In the genomic region with DNA sequence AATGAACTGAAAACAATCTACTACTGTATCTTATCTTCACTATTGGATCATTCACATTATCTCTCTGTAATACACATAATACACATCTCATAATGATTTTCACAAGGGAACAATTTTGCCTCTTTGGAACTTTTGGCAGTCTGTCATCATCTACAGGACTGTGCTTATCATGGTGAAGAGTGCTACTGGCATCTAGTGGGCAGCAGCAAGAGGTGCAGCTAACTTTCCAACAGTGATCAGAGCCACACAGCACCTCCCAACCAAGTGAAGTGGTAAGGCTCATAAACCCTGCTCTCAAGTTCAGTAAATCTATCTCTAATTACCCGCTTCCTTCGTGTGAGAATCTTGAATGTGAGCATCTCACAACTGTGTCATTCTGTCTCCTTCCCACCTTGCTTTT, we compare ENCODE assay signal across 8 mouse cellular contexts. TPM values are rescaled to one million over a fixed set of nuclear protein-coding genes. Genes with fewer than 3 reads are reported as not detected.
DNase-seq lines count a peak whose midpoint lies in the region; ATAC-seq and TF ChIP-seq lines count a peak whose summit lies in the region.

No protein-coding gene starts in this region.

- peak; percentile 80; the same call in 1 of the 2 replicates for ATAC-seq in intestine, embryonic 16.5 days
- ATAC-seq in stomach, embryonic 15.5 days (ENCODE audit: insufficient read depth, low FRiP score, low read depth) = peak; percentile 63; the same call in 1 of the 2 replicates

- H3K36me3 ChIP-seq in MEL (ENCODE audit: control insufficient read depth in 1 of 2, insufficient read depth in 2 of 2, low read length in 2 of 2) = peaks cover 0 to 6% of the 10 kb centered on the region in 2 experiments; a peak in 2 of 4 replicates
- peaks cover 3% of the 10 kb centered on the region; the same call in 1 of the 2 replicates for H3K36me3 ChIP-seq in intestine, embryonic 16.5 days (ENCODE audit: control insufficient read depth, insufficient read depth, low read length)
- no peaks in the 10 kb centered on the region for H3K36me3 ChIP-seq in stomach, embryonic 15.5 days

- H3K27ac ChIP-seq in MEL (ENCODE audit: control insufficient read depth, low read depth, low read length) = no peak overlapping the region
- no peak overlapping the region for H3K27ac ChIP-seq in intestine, embryonic 16.5 days (ENCODE audit: low read length)
- no peak overlapping the region for H3K27ac ChIP-seq in stomach, embryonic 15.5 days

- no peaks in the 10 kb centered on the region for H3K4me1 ChIP-seq in MEL (ENCODE audit: control insufficient read depth in 1 of 2, insufficient read depth in 2 of 2, low read length in 2 of 2)
- no peaks in the 10 kb centered on the region for H3K4me1 ChIP-seq in intestine, embryonic 16.5 days (ENCODE audit: control insufficient read depth, insufficient read depth, low read length)
- no peaks in the 10 kb centered on the region for H3K4me1 ChIP-seq in stomach, embryonic 15.5 days

- H3K9me3 ChIP-seq in MEL (replicated peaks; ENCODE audit: insufficient read depth, low read length) = no peaks in the 10 kb centered on the region
- no peaks in the 10 kb centered on the region for H3K9me3 ChIP-seq in intestine, embryonic 16.5 days (ENCODE audit: control insufficient read depth, low read length)
- H3K9me3 ChIP-seq in stomach, embryonic 15.5 days = no peaks in the 10 kb centered on the region

- TF ChIP-seq RAD21 in MEL (IDR thresholded peaks at IDR 0.05; ENCODE audit: low read depth, low read length) = peak; percentile 78

- DNase-seq in 3134 (ENCODE audit: extremely low read depth, insufficient read length, low spot score) (peak; percentile 11), MEL (ENCODE audit: low read depth, low spot score) (peak; percentile 67)
- peak; percentile 67 for DNase-seq in cerebellum, adult 9-10 months
- peak; percentile 15 to 80 for DNase-seq in frontal cortex, adult 2 months (ENCODE audit: extremely low spot score in 1 of 2, low spot score in 1 of 2)
- peak; percentile 75 to 76 for DNase-seq in left cerebral cortex, postnatal 14 days (ENCODE audit: low spot score in 2 of 2)
- peak; percentile 73 for DNase-seq in mesoderm, embryonic 11.5 days (ENCODE audit: low read depth, low spot score)

- H3K4me2 ChIP-seq in intestine, embryonic 16.5 days (ENCODE audit: low read depth, low read length) = no peak overlapping the region
- H3K4me2 ChIP-seq in stomach, embryonic 15.5 days = no peak overlapping the region

- H3K79me2 ChIP-seq in MEL (ENCODE audit: control insufficient read depth, insufficient read depth, low read length, poor library complexity) = no peaks in the 10 kb centered on the region

- H3K9ac ChIP-seq in MEL (ENCODE audit: control insufficient read depth, low read depth, low read length, poor library complexity, severe bottlenecking) = no peak overlapping the region
- H3K9ac ChIP-seq in intestine, embryonic 16.5 days (ENCODE audit: low read depth, low read length) = no peak overlapping the region
- H3K9ac ChIP-seq in stomach, embryonic 15.5 days = no peak overlapping the region

- H3K27me3 ChIP-seq in MEL (ENCODE audit: control insufficient read depth in 1 of 2, insufficient read depth in 2 of 2, low read length in 2 of 2) = no peaks in the 10 kb centered on the region
- no peaks in the 10 kb centered on the region for H3K27me3 ChIP-seq in intestine, embryonic 16.5 days (replicated peaks; ENCODE audit: control insufficient read depth, insufficient read depth, low read length)
- H3K27me3 ChIP-seq in stomach, embryonic 15.5 days (replicated peaks) = no peaks in the 10 kb centered on the region

- no peak overlapping the region for H3K4me3 ChIP-seq in MEL (ENCODE audit: control insufficient read depth in 1 of 2, insufficient read depth in 1 of 2, low read depth in 2 of 2, low read length in 2 of 2)
- no peak overlapping the region for H3K4me3 ChIP-seq in intestine, embryonic 16.5 days (ENCODE audit: low read length)
- no peak overlapping the region for H3K4me3 ChIP-seq in stomach, embryonic 15.5 days (replicated peaks)

- intact Hi-C loops in left cerebral cortex, postnatal 14 days (cut with DNase I) = loop anchor here (2.0 to 5.0 kb wide), 2 partner anchors 204 to 827 kb away; no protein-coding TSS in a partner anchor

- TF ChIP-seq EP300 in MEL (IDR thresholded peaks at IDR 0.05; ENCODE audit: low read depth in 1 of 2, low read length in 2 of 2) = no peak

- TF ChIP-seq POLR2A in MEL (IDR thresholded peaks at IDR 0.05; ENCODE audit: control insufficient read depth in 1 of 2, insufficient read depth in 1 of 2, low read depth in 1 of 2, low read length in 2 of 2, poor library complexity in 1 of 2) = no peak

- WGBS in intestine, embryonic 16.5 days = 24% methylated on average over 2 of the region's 2 CpGs
- WGBS in stomach, embryonic 15.5 days = 38% methylated on average over 2 of the region's 2 CpGs

- peak; percentile 69 to 87 (median 75) for TF ChIP-seq CTCF in MEL (IDR thresholded peaks at IDR 0.05 in 2 of 3, conservative IDR thresholded peaks at IDR 0.05 in 1 of 3; ENCODE audit: control insufficient read depth in 1 of 3, insufficient read depth in 1 of 3, low read depth in 2 of 3, low read length in 3 of 3, poor library complexity in 1 of 3, severe bottlenecking in 1 of 3)

TF ChIP-seq in MEL, 35 proteins besides CTCF, POLR2A, EP300 and RAD21:
- no peak for TF ChIP-seq RCOR1 (IDR thresholded peaks at IDR 0.05; ENCODE audit: low read depth, low read length)
- no peak for TF ChIP-seq CHD1 (IDR thresholded peaks at IDR 0.05; ENCODE audit: low read depth, low read length)
- no peak for TF ChIP-seq MAZ (IDR thresholded peaks at IDR 0.05; ENCODE audit: low read depth, low read length)
- TF ChIP-seq HCFC1 (IDR thresholded peaks at IDR 0.05; ENCODE audit: low read depth, low read length) = no peak
- TF ChIP-seq E2F4 (IDR thresholded peaks at IDR 0.05; ENCODE audit: borderline replicate concordance, low read depth, low read length) = no peak
- no peak for TF ChIP-seq BHLHE40 (IDR thresholded peaks at IDR 0.05; ENCODE audit: borderline replicate concordance, low read depth, low read length)
- no peak for TF ChIP-seq SIN3A (IDR thresholded peaks at IDR 0.05; ENCODE audit: low read length)
- no peak for TF ChIP-seq MXI1 (IDR thresholded peaks at IDR 0.05; ENCODE audit: low read depth, low read length)
- no peak for TF ChIP-seq CHD2 (IDR thresholded peaks at IDR 0.05; ENCODE audit: low read length)
- no peak for TF ChIP-seq TBP (IDR thresholded peaks at IDR 0.05; ENCODE audit: low read depth, low read length)
- no peak for TF ChIP-seq UBTF (IDR thresholded peaks at IDR 0.05; ENCODE audit: borderline replicate concordance, insufficient read depth, low read depth, low read length)
- TF ChIP-seq MYB (IDR thresholded peaks at IDR 0.05; ENCODE audit: low read depth, low read length) = no peak
- TF ChIP-seq MEF2A (IDR thresholded peaks at IDR 0.05; ENCODE audit: extremely low read depth, insufficient replicate concordance, low read depth, low read length, poor library complexity, severe bottlenecking) = no peak
- TF ChIP-seq SMC3 (IDR thresholded peaks at IDR 0.05; ENCODE audit: low read depth, low read length) = peak; percentile 69
- TF ChIP-seq ZC3H11A (IDR thresholded peaks at IDR 0.05; ENCODE audit: low read depth, low read length) = peak; percentile 14; the same call in 1 of the 2 replicates
- TF ChIP-seq GABPA (IDR thresholded peaks at IDR 0.05; ENCODE audit: low read depth, low read length) = no peak
- TF ChIP-seq POLR2AphosphoS2 (IDR thresholded peaks at IDR 0.05; ENCODE audit: low read length) = no peak
- 0 out of 2 replicates have a peak, but pooled peaks have one; percentile 18 for TF ChIP-seq GATA1 (IDR thresholded peaks at IDR 0.05; ENCODE audit: low read depth, low read length)
- TF ChIP-seq POLR2AphosphoS5 (IDR thresholded peaks at IDR 0.05; ENCODE audit: borderline replicate concordance, low read depth, low read length) = no peak
- TF ChIP-seq TCF12 (IDR thresholded peaks at IDR 0.05; ENCODE audit: low read depth, low read length) = no peak

RNA-seq across cellular contexts. Expression of a gene that starts 44.2 kb away (rescaled TPM):
- total RNA-seq in MEL (2012; rRNA removed) = 19.5 and 21.9 TPM in 2 replicates
- polyA plus RNA-seq in MEL (2012; ENCODE audit: insufficient read depth in 1 of 2, insufficient read length in 2 of 2, low read depth in 1 of 2, low replicate concordance in 2 of 2, missing spikeins in 1 of 2) = 10 to 100 TPM in 1 of 2 experiments, not detected in 1; 28.6 TPM
- 26.0 and 30.8 TPM in 2 replicates for polyA plus RNA-seq in frontal cortex, adult 2 months (2012; rRNA removed)
- polyA plus RNA-seq in intestine, embryonic 16.5 days (2015; fragmentation: Nextera tagmentation; extraction: Ambion mirVana) = 45.2 and 46.1 TPM in 2 replicates
- total RNA-seq in left cerebral cortex, postnatal 14 days (2021) = 10 to 100 TPM; 52.2 to 54.0 TPM
- 58.0 and 59.2 TPM in 2 replicates for polyA plus RNA-seq in stomach, embryonic 15.5 days (2015; fragmentation: Nextera tagmentation; extraction: Ambion mirVana)

Comparison
In these comparisons a context has a peak if more than half of its experiments do, and no peak if none do; other contexts are left out.
1. DNase-seq: peak in every context shown above with its lines; median percentile 76 in left cerebral cortex, postnatal 14 days; 73 in mesoderm, embryonic 11.5 days; 67 in MEL; 67 in cerebellum, adult 9-10 months; 48 in frontal cortex, adult 2 months; 11 in 3134.